Mouse (Mus musculus) embryonic fibroblast, embryonic 13.5 days (primary cell): Measurements from ENCODE around the gene Clec12b. TPM values are rescaled to one million over a fixed set of nuclear protein-coding genes. Genes with fewer than 3 reads are reported as not detected.

ENCODE experiments used
- H3K27ac ChIP-seq: 2 replicates; pipeline ENCODE4 v1.5.1; 2012; ENCODE audit warnings: low read length, control low read depth, inconsistent platforms; ENCODE audit not compliant: insufficient read depth
- H3K4me1 ChIP-seq: 2 replicates; pipeline ENCODE4 v1.6.1; 2011; ENCODE audit warnings: low read length; ENCODE audit not compliant: control insufficient read depth, insufficient read depth
- H3K4me3 ChIP-seq: 2 replicates; pipeline ENCODE4 v1.5.1; 2011; ENCODE audit warnings: mild to moderate bottlenecking, control low read depth, low read length; ENCODE audit not compliant: insufficient read depth
- CTCF ChIP-seq: IDR thresholded peaks from 2 replicates; pipeline ENCODE4 v1.5.1; 2011; ENCODE audit warnings: mild to moderate bottlenecking, control low read depth, low read length, moderate library complexity, borderline replicate concordance; ENCODE audit not compliant: insufficient read depth
- POLR2A ChIP-seq: IDR thresholded peaks from 2 replicates; pipeline ENCODE4 v1.6.1; 2011; ENCODE audit warnings: low read depth, mild to moderate bottlenecking, control low read depth, low read length, moderate library complexity
- polyA plus RNA-seq: library from polyadenylated mRNA; stranded (reverse); fragments of >200 nt; gene quantifications from 2 replicates; pipeline ENCODE4 v1.2.4, GENCODE M21; 2011; ENCODE audit warnings: low read depth; ENCODE audit not compliant: missing spikeins, insufficient read length

The Clec12b gene
- not detected in 2 replicates for polyA plus RNA-seq

DNA sequence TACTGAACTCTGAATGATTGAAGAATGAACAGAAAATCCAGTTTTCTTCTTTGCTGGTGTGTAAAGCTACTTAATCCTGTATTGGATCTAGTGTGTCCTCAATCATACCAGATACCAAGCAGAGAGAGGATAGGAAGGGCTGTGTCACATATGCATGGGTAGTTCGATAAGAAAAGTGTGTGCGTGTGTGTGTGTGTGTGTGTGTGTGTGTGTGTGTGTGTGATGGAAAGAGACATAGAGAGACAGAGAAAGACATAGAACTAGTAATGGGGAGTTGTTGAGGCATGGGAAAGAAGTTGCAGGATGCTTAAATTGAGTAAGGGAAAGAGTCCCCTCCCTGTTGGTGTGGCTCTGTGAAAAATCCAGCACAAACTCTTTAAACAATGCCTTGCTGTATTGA, at the start of gene Clec12b:
TSS of gene Clec12b (minus strand) at position 101 of the 400 bp plus-strand sequence.
- TF ChIP-seq CTCF (no peak), POLR2A (no peak)
- Histone ChIP-seq H3K27ac (no peak within 1 kb of the TSS), H3K4me1 (no peaks in the 10 kb centered on the region), H3K4me3 (no peak within 1 kb of the TSS)

DNA sequence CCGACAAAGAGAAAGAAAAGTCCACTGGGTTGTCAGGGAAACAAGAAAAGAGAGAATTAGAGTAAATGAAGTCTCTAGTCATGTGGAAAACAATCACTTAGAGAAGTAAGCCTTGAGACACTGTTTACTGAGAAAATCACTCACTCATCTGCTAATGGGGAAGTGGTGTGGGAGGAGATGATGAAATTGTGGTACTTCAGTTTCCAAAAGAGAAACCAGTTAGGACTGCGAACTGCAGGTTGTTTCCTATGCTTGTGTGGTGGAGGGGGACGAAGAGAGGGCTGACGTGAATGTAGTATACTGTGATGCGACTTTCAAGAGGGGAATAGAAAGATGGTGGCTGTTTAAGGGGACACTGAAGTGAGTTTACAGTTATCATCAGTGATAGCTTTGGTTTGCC, 48.6 kb upstream of the Clec12b start:
- TF ChIP-seq CTCF (no peak), POLR2A (no peak)
- Histone ChIP-seq H3K4me1 (no peaks in the 10 kb centered on the region), H3K4me3 (no peak overlapping the region), H3K27ac (no peak overlapping the region)

GRCm38 (mm10) chr6:129427281-129427680, 41.6 kb upstream of the Clec12b start:
- no peak for TF ChIP-seq CTCF
- TF ChIP-seq POLR2A: no peak
- no peaks in the 10 kb centered on the region for H3K4me1 ChIP-seq
- no peak overlapping the region for H3K4me3 ChIP-seq
- H3K27ac ChIP-seq: no peak overlapping the region

DNA sequence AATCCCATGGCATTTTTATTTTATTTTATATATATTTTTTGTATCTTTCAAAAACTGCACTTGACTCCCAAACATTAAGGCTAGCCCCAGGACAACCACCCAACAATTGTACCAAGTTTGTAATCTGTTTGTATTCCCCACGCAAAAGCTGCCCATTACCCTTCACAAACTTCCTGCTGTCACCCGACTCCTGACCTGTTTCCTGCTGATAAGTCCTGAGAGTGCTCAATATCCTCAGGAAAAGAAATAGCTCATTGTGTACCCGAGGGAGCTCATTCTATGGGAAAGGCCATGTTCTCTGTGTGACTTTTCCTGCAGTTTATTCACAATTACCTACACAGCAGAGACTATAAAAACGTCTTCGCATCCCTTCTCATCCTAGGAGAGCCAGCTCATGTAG, 40.1 kb upstream of the Clec12b start:
- Histone ChIP-seq H3K4me1 (no peaks in the 10 kb centered on the region), H3K4me3 (no peak overlapping the region), H3K27ac (no peak overlapping the region)
- TF ChIP-seq CTCF (no peak), POLR2A (no peak)

GRCm38 (mm10) chr6:129425217-129425616, 39.5 kb upstream of the Clec12b start:
- H3K4me1 ChIP-seq: no peaks in the 10 kb centered on the region
- TF ChIP-seq POLR2A (no peak), CTCF (no peak)
- H3K27ac ChIP-seq: no peak overlapping the region
- H3K4me3 ChIP-seq: no peak overlapping the region

DNA sequence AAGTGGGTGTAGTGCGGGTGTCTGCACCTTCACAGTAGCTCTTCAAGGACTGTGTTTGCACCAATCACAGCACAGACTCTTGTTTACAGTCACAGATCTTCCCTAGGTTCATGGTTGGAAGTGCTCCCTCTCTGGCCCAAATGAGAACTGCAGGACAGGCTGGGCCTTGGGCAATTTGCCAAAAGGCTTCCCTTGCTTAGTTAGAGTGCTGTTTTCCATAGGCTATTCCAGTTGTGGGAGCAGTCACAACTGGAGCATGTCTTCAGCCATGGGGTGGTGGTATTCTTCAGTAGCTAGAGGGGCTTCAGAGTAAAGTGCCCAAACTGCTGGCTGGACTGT, 38.0 kb upstream of the Clec12b start:
- Histone ChIP-seq H3K4me1 (no peaks in the 10 kb centered on the region), H3K4me3 (no peak overlapping the region), H3K27ac (no peak overlapping the region)
- TF ChIP-seq POLR2A (no peak), CTCF (peak; percentile 26; the same call in 1 of the 2 replicates)

DNA sequence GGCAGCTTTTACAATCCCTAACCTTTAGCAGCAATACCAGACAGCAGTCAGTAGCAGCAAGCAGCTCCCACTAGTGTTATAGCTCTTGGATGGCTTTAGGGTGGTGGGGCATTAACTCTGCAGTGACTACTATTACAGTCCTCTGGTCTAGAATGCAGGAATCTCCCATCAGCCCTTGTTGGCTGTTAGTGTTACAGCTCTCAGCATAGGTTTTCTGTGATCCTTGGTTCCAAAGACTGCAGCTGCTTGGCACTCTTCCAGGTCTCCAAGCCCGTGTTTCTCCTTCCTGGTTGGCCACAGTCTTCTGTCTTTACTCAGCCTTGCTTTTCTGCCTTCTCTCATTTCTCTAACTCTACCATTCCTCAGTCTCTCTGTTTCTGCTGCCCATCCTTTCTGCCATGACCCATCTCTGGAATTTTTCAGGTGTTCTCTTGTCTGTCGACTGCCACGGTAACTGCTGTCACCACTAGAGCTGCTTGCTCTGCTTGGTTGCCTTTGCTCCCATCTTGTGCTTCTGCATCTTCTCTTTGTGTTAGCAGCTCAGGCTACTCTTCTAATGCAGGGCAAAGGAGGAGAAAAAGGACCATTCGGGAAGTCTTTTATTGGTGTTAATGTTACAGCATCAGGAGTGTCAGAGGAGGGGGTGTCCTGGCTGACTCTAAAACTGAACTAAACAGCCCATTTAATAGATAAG, 37.5 kb upstream of the Clec12b start:
- no peaks in the 10 kb centered on the region for H3K4me1 ChIP-seq
- no peak overlapping the region for H3K4me3 ChIP-seq
- no peak overlapping the region for H3K27ac ChIP-seq
- no peak for TF ChIP-seq POLR2A
- no peak for TF ChIP-seq CTCF

DNA sequence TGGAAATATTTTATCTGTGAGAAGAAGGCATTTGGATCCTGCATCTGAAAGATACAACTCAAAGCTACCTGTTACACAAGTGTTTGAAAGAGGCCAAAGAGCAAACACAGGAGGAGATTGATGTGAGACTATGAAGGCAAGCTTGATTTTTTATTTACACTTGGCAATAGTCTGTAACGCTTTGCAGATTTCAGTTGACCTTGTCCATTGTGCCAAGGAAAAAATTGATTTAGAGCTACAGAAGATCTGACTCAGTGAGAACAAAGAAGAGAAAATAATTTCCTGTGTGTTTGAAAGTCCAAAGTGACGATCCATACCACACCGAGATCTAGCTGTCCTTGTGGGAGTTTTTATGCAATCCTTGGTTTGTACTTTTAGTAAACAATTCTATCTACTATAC, 36.6 kb upstream of the Clec12b start:
- TF ChIP-seq CTCF: no peak
- no peak for TF ChIP-seq POLR2A
- Histone ChIP-seq H3K4me3 (no peak overlapping the region), H3K27ac (no peak overlapping the region), H3K4me1 (peaks cover 2% of the 10 kb centered on the region)

- no peak overlapping the region for H3K4me3 ChIP-seq
- peaks cover 2% of the 10 kb centered on the region for H3K4me1 ChIP-seq
- no peak overlapping the region for H3K27ac ChIP-seq
- no peak for TF ChIP-seq CTCF
- TF ChIP-seq POLR2A: no peak
These were observed 28.5 kb upstream of the Clec12b start for GRCm38 (mm10) chr6:129414177-129414576.

GRCm38 (mm10) chr6:129408562-129408961, 22.9 kb upstream of the Clec12b start, which contains the start of gene Clec9a:
Clec9a (plus strand) TSS chr6:129408862.
- TF ChIP-seq CTCF (no peak), POLR2A (no peak)
- Histone ChIP-seq H3K4me3 (no peak within 1 kb of the TSS), H3K4me1 (no peaks in the 10 kb centered on the region), H3K27ac (no peak within 1 kb of the TSS)

GRCm38 (mm10) chr6:129407324-129407723, 21.6 kb upstream of the Clec12b start:
- Histone ChIP-seq H3K4me1 (no peaks in the 10 kb centered on the region), H3K27ac (no peak overlapping the region), H3K4me3 (no peak overlapping the region)
- TF ChIP-seq POLR2A (no peak), CTCF (no peak)
